Mouse (Mus musculus): Measurements from ENCODE around the gene Plin2.

Gene Plin2

GRCm38 (mm10) chr4:86669780-86670201 is at the start of gene Plin2:
Plin2 (minus strand) TSS chr4:86670060.
- peak; percentile 86 for DNase-seq

- no peak for DNase-seq
Observed at GRCm38 (mm10) chr4:86718878-86719577, 49.2 kb upstream of the Plin2 start.

GRCm38 (mm10) chr4:86717176-86717575 is 47.3 kb upstream of the Plin2 start:
- DNase-seq, result peak; percentile 15

GRCm38 (mm10) chr4:86715341-86715740 is 45.5 kb upstream of the Plin2 start:
- DNase-seq, result no peak

- DNase-seq, result no peak
Observed at GRCm38 (mm10) chr4:86713518-86713917, 43.7 kb upstream of the Plin2 start.

- no peak for DNase-seq
Observed at GRCm38 (mm10) chr4:86712751-86713195, 42.9 kb upstream of the Plin2 start.

- DNase-seq, result no peak
Observed at GRCm38 (mm10) chr4:86710666-86711215, 40.9 kb upstream of the Plin2 start.

GRCm38 (mm10) chr4:86710034-86710650 is 40.3 kb upstream of the Plin2 start:
- DNase-seq, result no peak

GRCm38 (mm10) chr4:86708801-86709200 is 38.9 kb upstream of the Plin2 start:
- DNase-seq, result no peak

GRCm38 (mm10) chr4:86699161-86699865 is 29.5 kb upstream of the Plin2 start:
- DNase-seq, result no peak

- DNase-seq, result peak; percentile 49
Observed at GRCm38 (mm10) chr4:86696890-86697289, 27.0 kb upstream of the Plin2 start.

GRCm38 (mm10) chr4:86695081-86695480 is 25.2 kb upstream of the Plin2 start:
- peak; percentile 66 for DNase-seq

GRCm38 (mm10) chr4:86692931-86693330 is 23.1 kb upstream of the Plin2 start:
- DNase-seq, result no peak

- no peak for DNase-seq
Observed at GRCm38 (mm10) chr4:86691290-86691689, 21.4 kb upstream of the Plin2 start.

- DNase-seq, result no peak
Observed at GRCm38 (mm10) chr4:86690768-86691167, 20.9 kb upstream of the Plin2 start.

- DNase-seq, result peak; percentile 39
Observed at GRCm38 (mm10) chr4:86690194-86690593, 20.3 kb upstream of the Plin2 start.

- peak; percentile 13 for DNase-seq
Observed at GRCm38 (mm10) chr4:86689056-86689735, 19.3 kb upstream of the Plin2 start.

- DNase-seq, result no peak
Observed at GRCm38 (mm10) chr4:86686564-86686963, 16.7 kb upstream of the Plin2 start.

- no peak for DNase-seq
Observed at GRCm38 (mm10) chr4:86686009-86686366, 16.1 kb upstream of the Plin2 start.

- DNase-seq, result no peak
Observed at GRCm38 (mm10) chr4:86685231-86686008, 15.6 kb upstream of the Plin2 start.

GRCm38 (mm10) chr4:86684806-86685205 is 14.9 kb upstream of the Plin2 start:
- no peak for DNase-seq

- no peak for DNase-seq
Observed at GRCm38 (mm10) chr4:86683746-86684145, 13.9 kb upstream of the Plin2 start.
